Mouse (Mus musculus) embryonic facial prominence, embryonic 14.5 days (tissue): Measurements from ENCODE around the gene Rab17. TPM values are rescaled to one million over a fixed set of nuclear protein-coding genes. Genes with fewer than 3 reads are reported as not detected.

Source experiments
- ATAC-seq: fragments of 200-750 bp; cut with Nextera tagmentation; 2 replicates; pipeline ENCODE4 v1.8.0; 2017; ENCODE audit warnings: low read depth, moderate number of reproducible peaks, moderate TSS enrichment
- DNase-seq: peaks from one replicate; pipeline ENCODE4 v3.0.0-alpha.2; 2015; ENCODE audit warnings: low spot score
- H3K27ac ChIP-seq: fragments of 300-500 bp; sonication (generic); replicated peaks from 2 replicates; pipeline ENCODE4 v1.5.1; 2014; ENCODE audit warnings: low read depth, mild to moderate bottlenecking, low read length, moderate library complexity
- H3K27me3 ChIP-seq: fragments of 300-500 bp; sonication (generic); replicated peaks from 2 replicates; pipeline ENCODE4 v1.6.1; 2014; ENCODE audit warnings: low read length; ENCODE audit not compliant: control insufficient read depth, insufficient read depth
- H3K36me3 ChIP-seq: fragments of 300-500 bp; sonication (generic); 2 replicates; pipeline ENCODE4 v1.6.1; 2014; ENCODE audit warnings: low read length, mixed read lengths; ENCODE audit not compliant: control insufficient read depth, insufficient read depth
- H3K4me1 ChIP-seq: fragments of 300-500 bp; sonication (generic); 2 replicates; pipeline ENCODE4 v1.6.1; 2014; ENCODE audit warnings: antibody characterized with exemption, low read length; ENCODE audit not compliant: control insufficient read depth, insufficient read depth
- H3K4me2 ChIP-seq: fragments of 300-500 bp; sonication (generic); 2 replicates; pipeline ENCODE4 v1.6.1; 2014; ENCODE audit warnings: low read depth, mild to moderate bottlenecking, low read length, moderate library complexity, mixed read lengths
- H3K4me3 ChIP-seq: fragments of 300-500 bp; sonication (generic); 2 replicates; pipeline ENCODE4 v1.5.1; 2014; ENCODE audit warnings: low read depth, mild to moderate bottlenecking, low read length
- H3K9ac ChIP-seq: fragments of 300-500 bp; sonication (generic); 2 replicates; pipeline ENCODE4 v1.6.1; 2014; ENCODE audit warnings: low read depth, mild to moderate bottlenecking, low read length, moderate library complexity, mixed read lengths
- H3K9me3 ChIP-seq: fragments of 300-500 bp; sonication (generic); 2 replicates; pipeline ENCODE4 v1.6.1; 2016; ENCODE audit warnings: low read length; ENCODE audit not compliant: control insufficient read depth
- WGBS: fragments of 180-500 bp; shearing (Covaris S2); extraction: QIAGEN DNeasy Blood & Tissue Kit; methylation state at CpG from one replicate; pipeline ENCODE4 v1.1.7; 2014; 5-methylcytosine and 5-hydroxymethylcytosine counted together
- polyA plus RNA-seq: library from polyadenylated mRNA; unstranded; fragments of >200 nt; fragmentation: Nextera tagmentation; extraction: Ambion mirVana; gene quantifications from 2 replicates; pipeline ENCODE4 v1.2.1, GENCODE M21; 2014

Gene Rab17
- polyA plus RNA-seq, 1 experiment from 2014 or later: 2.5 TPM

- Histone ChIP-seq H3K27ac (no peak overlapping the region), H3K4me1 (0 out of 2 replicates have a peak, but pooled peaks cover 5% of the 10 kb centered on the region), H3K36me3 (no peaks in the 10 kb centered on the region), H3K4me3 (no peak overlapping the region), H3K27me3 (no peaks in the 10 kb centered on the region), H3K9me3 (no peaks in the 10 kb centered on the region), H3K9ac (no peak overlapping the region), H3K4me2 (no peak overlapping the region)
- 25% methylated on average over 7 of the region's 7 CpGs for WGBS
- peak; percentile 90 for ATAC-seq
- DNase-seq: peak; percentile 89
These were observed 13.0 kb downstream of the Rab17 start for GRCm38 (mm10) chr1:90956245-90957096.

GRCm38 (mm10) chr1:90953688-90954087, 15.8 kb downstream of the Rab17 start:
- no peak; the same call in 1 of the 2 replicates for ATAC-seq
- no peaks in the 10 kb centered on the region for H3K27me3 ChIP-seq
- H3K27ac ChIP-seq: no peak overlapping the region
- no peak overlapping the region for H3K4me3 ChIP-seq
- peak; percentile 12 for DNase-seq
- H3K36me3 ChIP-seq: no peaks in the 10 kb centered on the region
- 64% methylated on average over 10 of the region's 11 CpGs for WGBS
- no peak overlapping the region for H3K4me2 ChIP-seq
- H3K9ac ChIP-seq: no peak overlapping the region
- 0 out of 2 replicates have a peak, but pooled peaks cover 5% of the 10 kb centered on the region for H3K4me1 ChIP-seq
- no peaks in the 10 kb centered on the region for H3K9me3 ChIP-seq

GRCm38 (mm10) chr1:90952808-90953207, 16.7 kb downstream of the Rab17 start, which contains the start of gene Prlh:
Prlh (plus strand) TSS chr1:90953108.
- no peak for DNase-seq
- ATAC-seq: no peak
- Histone ChIP-seq H3K4me2 (no peak within 1 kb of the TSS), H3K27me3 (no peaks in the 10 kb centered on the region), H3K27ac (no peak within 1 kb of the TSS), H3K4me1 (0 out of 2 replicates have a peak, but pooled peaks cover 5% of the 10 kb centered on the region), H3K36me3 (no peaks in the 10 kb centered on the region), H3K4me3 (no peak within 1 kb of the TSS), H3K9ac (no peak within 1 kb of the TSS), H3K9me3 (no peaks in the 10 kb centered on the region)
- 80% methylated on average over 8 of the region's 8 CpGs for WGBS

GRCm38 (mm10) chr1:90951670-90952069, 17.8 kb downstream of the Rab17 start:
- Histone ChIP-seq H3K9me3 (no peaks in the 10 kb centered on the region), H3K4me1 (0 out of 2 replicates have a peak, but pooled peaks cover 5% of the 10 kb centered on the region), H3K4me3 (no peak overlapping the region), H3K27ac (no peak overlapping the region), H3K27me3 (no peaks in the 10 kb centered on the region), H3K9ac (no peak overlapping the region), H3K36me3 (no peaks in the 10 kb centered on the region), H3K4me2 (no peak overlapping the region)
- DNase-seq (no peak), ATAC-seq (no peak)
- WGBS: 88% methylated on average over 7 of the region's 7 CpGs

- ATAC-seq: no peak
- Histone ChIP-seq H3K4me1 (0 out of 2 replicates have a peak, but pooled peaks cover 5% of the 10 kb centered on the region), H3K9ac (no peak overlapping the region), H3K4me3 (no peak overlapping the region), H3K9me3 (no peaks in the 10 kb centered on the region), H3K4me2 (no peak overlapping the region), H3K36me3 (no peaks in the 10 kb centered on the region), H3K27ac (no peak overlapping the region), H3K27me3 (no peaks in the 10 kb centered on the region)
- DNase-seq: no peak
- 64% methylated on average over 9 of the region's 9 CpGs for WGBS
These were observed 20.2 kb downstream of the Rab17 start for GRCm38 (mm10) chr1:90949309-90949708.

- H3K36me3 ChIP-seq: no peaks in the 10 kb centered on the region
- H3K27me3 ChIP-seq: no peaks in the 10 kb centered on the region
- no peak overlapping the region for H3K9ac ChIP-seq
- 76% methylated on average over 2 of the region's 2 CpGs for WGBS
- no peak overlapping the region for H3K4me3 ChIP-seq
- no peaks in the 10 kb centered on the region for H3K4me1 ChIP-seq
- H3K27ac ChIP-seq: no peak overlapping the region
- DNase-seq (no peak), ATAC-seq (no peak)
- H3K9me3 ChIP-seq: no peaks in the 10 kb centered on the region
- H3K4me2 ChIP-seq: no peak overlapping the region
These were observed 22.2 kb downstream of the Rab17 start for GRCm38 (mm10) chr1:90947252-90947651.

GRCm38 (mm10) chr1:90945171-90945570, 24.3 kb downstream of the Rab17 start:
- no peak overlapping the region for H3K27ac ChIP-seq
- no peaks in the 10 kb centered on the region for H3K36me3 ChIP-seq
- DNase-seq (no peak), ATAC-seq (no peak)
- no peak overlapping the region for H3K9ac ChIP-seq
- no peaks in the 10 kb centered on the region for H3K9me3 ChIP-seq
- no peaks in the 10 kb centered on the region for H3K4me1 ChIP-seq
- no peak overlapping the region for H3K4me3 ChIP-seq
- no peaks in the 10 kb centered on the region for H3K27me3 ChIP-seq
- H3K4me2 ChIP-seq: no peak overlapping the region
- WGBS: 59% methylated on average over 10 of the region's 10 CpGs

GRCm38 (mm10) chr1:90939980-90940379, 29.5 kb downstream of the Rab17 start:
- no peak overlapping the region for H3K4me2 ChIP-seq
- WGBS: 81% methylated on average over 4 of the region's 4 CpGs
- H3K9ac ChIP-seq: no peak overlapping the region
- no peak overlapping the region for H3K27ac ChIP-seq
- no peak for DNase-seq
- H3K36me3 ChIP-seq: no peaks in the 10 kb centered on the region
- H3K4me1 ChIP-seq: no peaks in the 10 kb centered on the region
- H3K9me3 ChIP-seq: no peaks in the 10 kb centered on the region
- no peak for ATAC-seq
- no peaks in the 10 kb centered on the region for H3K27me3 ChIP-seq
- no peak overlapping the region for H3K4me3 ChIP-seq

GRCm38 (mm10) chr1:90936990-90937389, 32.5 kb downstream of the Rab17 start:
- no peak for DNase-seq
- H3K36me3 ChIP-seq: no peaks in the 10 kb centered on the region
- no peaks in the 10 kb centered on the region for H3K4me1 ChIP-seq
- no peak overlapping the region for H3K27ac ChIP-seq
- WGBS: 63% methylated on average over 9 of the region's 9 CpGs
- H3K4me2 ChIP-seq: no peak overlapping the region
- ATAC-seq: no peak
- H3K9me3 ChIP-seq: no peaks in the 10 kb centered on the region
- H3K27me3 ChIP-seq: no peaks in the 10 kb centered on the region
- H3K9ac ChIP-seq: no peak overlapping the region
- H3K4me3 ChIP-seq: no peak overlapping the region
